Mouse (Mus musculus): Measurements from ENCODE around the gene Galnt7.

GRCm38 (mm10) chr8:57650216-57650615 lies 2.6 kb downstream of the Galnt7 start:
- TF ChIP-seq MAFK (IDR thresholded peaks at IDR 0.05; ENCODE audit: insufficient read depth, low read depth, low read length) (no peak), ZNF384 (IDR thresholded peaks at IDR 0.05; ENCODE audit: low read depth, low read length) (no peak), CHD2 (IDR thresholded peaks at IDR 0.05; ENCODE audit: low read depth, low read length) (no peak), ZC3H11A (IDR thresholded peaks at IDR 0.05; ENCODE audit: borderline replicate concordance, low read depth, low read length) (no peak)

All from ES-E14 (cell line).